Mouse (Mus musculus) lung, postnatal 36 days (tissue): ENCODE measurements around the gene Cyp2d40.
"Not testable (repeated sequence)": the region's sequence is repeated elsewhere in the genome, so short reads cannot be mapped to it uniquely, and the experiment has no call there.

ENCODE experiments used
- DNase-seq: peaks from one replicate; pipeline ENCODE4 v3.0.0; 2022; ENCODE audit warnings: mixed read lengths

Cyp2d40 gene

DNA sequence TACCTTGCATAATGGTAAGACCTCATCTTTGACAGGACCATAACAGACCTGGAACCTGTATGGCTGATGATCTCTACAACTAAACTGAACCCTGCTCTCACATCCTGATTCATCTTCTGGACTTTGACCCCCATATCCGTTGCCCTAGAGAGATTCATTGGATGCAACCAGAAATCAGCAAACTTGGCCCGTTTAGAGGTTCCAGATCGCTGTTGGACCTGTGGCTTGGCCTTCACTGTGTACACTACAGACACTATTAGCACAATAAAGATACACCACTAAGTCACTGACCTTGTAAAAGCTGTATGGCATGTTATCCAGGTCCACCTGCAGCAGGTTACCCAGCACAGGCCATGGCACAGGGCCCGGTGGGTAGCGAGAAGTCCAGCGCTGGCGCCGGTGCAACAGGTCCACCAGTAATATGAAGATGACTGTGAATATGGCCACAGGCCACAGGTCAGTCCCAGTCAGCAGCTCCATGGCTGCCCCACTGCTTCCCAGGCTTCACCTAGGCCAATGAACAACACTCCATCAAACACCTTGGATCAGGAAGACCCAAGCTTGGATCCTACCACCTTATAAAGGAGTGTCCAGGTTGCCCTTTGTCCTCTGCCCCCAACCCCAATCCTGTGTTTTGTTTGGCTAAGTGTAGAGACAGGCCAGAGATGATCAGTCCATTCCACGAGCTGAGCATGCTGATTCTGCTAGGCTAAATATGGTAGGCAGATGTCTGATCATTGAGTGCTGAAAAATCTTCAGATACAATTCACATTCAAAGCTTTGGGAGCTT, at the start of gene Cyp2d40:
TSS of gene Cyp2d40 (minus strand) at position 553 of the 790 bp plus-strand sequence.
- DNase-seq, result no peak

DNA sequence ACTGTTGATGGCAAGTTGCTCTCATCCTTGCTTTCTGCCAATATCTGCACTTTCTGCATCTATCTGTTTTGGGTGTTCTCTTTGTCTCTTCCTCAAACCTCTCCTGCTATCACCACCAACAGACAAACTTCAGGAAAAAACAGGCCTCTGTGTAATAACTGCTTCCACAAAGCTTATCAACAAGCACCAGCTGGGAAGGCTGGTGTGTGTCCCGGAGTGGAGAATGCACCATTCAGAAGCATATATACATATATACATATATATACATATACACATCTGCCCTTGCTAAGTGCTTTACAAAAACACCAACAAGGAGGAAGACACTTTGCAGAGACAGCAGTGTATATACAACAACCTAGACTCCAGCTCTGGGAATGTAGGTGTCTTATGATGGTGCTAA, 46.6 kb upstream of the Cyp2d40 start:
- DNase-seq, result no peak

DNA sequence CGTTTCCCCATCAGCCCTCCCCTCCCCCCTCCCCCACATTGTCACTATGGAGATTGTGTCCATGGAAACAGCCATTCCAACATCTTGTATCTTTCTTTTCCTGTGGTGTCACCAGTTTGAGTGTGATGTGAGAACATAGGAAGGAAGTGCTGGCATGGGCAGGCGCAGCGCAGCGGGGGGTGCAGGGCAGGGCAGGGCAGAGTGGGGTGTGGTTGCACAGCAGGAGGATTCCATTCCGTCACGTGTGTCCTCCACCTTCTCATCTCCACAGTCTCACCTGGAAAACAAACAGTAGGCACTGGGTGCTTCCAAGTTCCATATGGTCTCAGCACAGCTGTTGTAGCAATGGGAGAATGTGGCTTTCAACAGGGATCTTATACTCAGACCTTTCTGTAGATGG, 45.5 kb upstream of the Cyp2d40 start:
- peak; percentile 10 for DNase-seq

GRCm38 (mm10) chr15:82806969-82807763, 43.2 kb upstream of the Cyp2d40 start:
- DNase-seq, result no peak

DNA sequence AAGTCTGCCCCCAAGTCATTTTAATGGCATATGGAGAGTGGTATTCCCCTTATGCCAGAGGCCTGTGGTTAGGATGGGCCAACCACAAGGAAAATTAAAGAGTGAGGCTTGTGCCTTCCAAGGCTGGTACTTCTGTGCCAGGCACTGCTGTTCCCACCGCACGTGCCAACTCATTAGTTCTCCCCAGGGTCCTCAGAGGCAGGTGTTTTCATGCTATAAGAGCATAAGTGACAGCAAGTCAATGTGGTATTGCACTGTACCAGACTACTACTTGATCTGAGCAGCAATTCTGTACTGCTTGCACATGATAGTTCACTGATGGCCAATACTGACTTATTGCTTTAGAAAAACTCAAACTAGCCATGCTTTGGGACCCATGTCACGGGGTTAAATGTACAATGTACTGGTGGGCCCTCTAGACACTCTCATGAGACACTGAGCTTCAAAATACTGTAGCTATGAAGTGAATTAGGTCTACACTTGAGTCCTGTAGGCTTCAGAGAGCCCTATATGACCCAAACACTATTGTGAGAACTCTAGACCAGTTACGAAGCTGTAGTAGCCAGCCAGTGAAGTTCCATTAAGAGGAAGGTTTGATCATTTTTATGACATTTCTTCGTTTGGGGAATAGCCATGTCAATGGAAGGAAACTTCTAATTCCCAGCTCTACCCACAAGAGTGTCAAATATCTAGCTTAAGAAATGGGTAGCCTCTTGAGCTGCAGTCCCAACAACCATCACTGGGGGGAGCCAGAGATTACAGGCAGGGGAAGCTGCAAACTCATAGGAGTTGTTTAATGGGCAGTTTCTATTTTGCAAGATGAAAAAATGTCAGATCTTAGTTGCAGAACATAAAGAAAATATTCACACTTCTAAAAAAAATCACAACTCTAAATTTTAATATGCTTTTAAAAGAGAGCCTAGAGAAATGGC, 41.0 kb upstream of the Cyp2d40 start:
- DNase-seq, result peak; percentile 89

DNA sequence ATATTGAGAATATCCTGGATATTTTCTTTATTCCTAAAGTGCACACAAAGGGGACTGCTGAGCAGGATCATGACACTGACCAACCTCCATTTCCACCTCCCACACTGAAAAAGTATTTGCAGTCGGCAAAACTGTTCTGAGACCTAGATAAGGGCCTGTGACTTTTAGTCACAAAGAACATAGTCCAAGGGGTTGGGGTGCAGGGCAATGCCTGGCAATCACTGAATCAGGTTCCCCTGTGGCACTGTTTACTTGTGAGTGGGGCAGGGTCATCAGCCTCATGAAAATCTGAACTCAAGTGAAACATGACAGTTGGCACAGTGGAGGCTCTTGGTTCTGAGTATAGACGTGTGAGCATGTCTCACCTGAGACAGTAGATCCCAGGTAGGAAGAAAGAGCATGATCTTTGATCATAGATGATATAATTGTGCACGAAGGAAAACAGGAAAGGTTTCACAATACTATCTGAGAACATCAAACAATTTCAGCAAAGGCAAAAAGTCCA, 32.0 kb upstream of the Cyp2d40 start:
- DNase-seq, result no peak

DNA sequence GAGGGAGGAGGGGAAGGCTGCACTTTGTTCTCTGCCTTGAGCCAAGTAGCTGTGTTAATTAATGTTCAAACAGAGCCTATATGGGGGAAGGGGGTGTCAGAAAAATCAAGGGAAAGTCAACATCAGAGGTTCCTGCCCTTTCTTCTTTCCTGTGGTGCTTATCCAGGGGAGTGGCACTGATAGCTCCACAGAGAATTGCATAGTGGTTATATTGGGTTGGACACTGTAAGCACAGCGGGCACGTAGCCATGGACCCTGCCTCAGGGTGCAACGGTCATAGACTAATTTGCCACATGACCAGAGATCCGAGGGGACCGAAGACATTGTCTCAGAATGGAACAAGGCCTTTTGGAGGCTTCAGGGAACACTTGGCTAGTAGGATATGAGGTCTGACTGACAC, 30.3 kb upstream of the Cyp2d40 start, which contains the start of gene Cyp2d26:
TSS of gene Cyp2d26 (minus strand) at position 18 of the 400 bp plus-strand sequence.
- no peak for DNase-seq

DNA sequence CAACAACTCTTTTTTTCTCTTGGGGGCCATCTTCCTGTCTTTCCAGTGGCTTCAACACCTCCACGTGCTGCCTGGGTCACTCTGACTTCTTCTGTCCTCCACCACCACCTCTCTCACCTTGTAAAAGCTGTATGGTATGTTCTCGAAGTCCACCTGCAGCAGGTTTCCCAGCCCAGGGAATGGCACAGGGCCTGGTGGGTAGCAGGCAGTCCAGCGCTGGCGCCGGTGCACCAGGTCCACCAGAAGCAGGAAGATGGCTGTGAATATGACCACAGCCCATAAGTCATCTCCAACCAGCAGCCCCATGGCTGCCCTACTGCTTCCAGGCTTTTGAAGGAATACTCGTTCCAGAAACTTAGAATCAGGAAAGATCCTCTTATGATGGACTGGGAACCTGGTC, 29.9 kb upstream of the Cyp2d40 start:
- DNase-seq, result no peak

GRCm38 (mm10) chr15:82793454-82793853, 29.5 kb upstream of the Cyp2d40 start:
- no peak for DNase-seq

DNA sequence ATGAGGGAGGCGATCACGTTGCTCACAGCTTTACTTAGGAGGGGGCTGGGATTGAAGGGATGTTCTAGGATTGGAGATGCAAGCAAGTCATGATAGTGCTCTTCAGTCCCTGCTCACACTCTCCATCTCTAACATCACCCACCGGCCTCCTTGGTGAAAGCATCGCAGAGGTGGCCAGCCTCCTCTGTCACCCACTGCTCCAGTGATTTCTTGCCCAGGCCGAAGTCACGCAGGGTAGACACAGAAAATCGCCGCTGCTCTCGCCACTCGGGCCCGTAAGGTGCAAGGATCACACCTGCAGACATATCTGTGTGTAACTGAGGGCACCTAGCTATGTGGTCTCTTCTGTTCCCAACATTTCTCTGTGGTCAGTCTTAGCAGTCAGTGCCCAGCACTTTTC, 28.6 kb upstream of the Cyp2d40 start:
- no peak for DNase-seq

DNA sequence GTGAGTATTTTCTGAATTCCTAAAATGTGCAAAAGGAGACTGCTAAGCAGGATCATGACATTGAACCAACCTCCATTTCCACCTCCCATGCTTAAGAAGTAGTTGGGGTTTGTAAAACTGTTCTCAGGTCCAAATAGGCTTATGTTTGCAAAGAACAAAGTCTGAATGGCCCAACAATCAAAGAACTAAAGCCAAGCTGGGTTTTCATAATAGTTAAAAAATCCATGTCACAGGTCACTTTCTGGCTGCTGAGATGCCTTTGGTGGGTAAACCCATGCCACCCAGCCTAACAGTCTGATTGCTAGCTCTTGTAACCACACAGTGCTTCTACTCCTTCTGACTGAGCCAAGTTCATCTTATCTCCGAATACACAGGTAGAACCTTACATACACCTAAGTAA, 20.6 kb upstream of the Cyp2d40 start:
- DNase-seq, result no peak

DNA sequence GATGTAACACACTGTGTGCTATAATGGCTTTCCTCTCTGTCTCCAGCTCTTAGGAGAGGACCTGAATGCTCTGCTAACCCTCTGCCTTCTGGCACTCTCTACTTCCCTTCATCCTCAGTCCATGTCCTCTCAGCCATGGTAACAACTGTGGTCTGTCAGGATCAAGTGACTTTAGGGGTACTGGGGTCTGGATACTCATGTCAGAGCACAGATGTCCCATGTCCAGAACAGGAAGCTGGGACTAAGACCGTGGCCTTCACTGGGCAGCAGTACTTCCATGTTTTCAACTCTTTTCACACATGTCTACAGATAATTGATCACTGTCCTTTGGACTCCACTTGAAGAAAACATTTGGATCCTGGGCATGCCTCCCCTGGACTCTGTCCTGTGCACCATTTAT, 19.8 kb upstream of the Cyp2d40 start:
- no peak for DNase-seq

DNA sequence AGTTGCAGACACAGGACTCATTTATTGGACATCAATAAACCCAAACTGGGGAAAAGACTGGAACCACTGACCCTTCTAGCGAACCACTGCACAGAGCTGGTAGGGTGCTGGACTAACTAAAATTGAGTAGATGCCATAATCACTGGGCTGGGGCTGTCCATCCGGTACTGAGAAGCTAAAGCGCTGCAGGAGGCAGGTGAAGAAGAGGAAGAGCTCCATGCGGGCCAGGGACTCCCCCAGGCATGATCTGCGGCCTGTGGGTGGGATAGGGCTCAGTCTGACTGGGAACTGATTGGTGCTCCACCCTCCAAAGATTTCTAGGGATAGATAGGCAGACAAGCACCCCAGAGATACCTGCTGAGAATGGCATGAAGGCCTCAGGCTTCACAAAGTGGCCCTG, 13.9 kb upstream of the Cyp2d40 start:
- DNase-seq, result not testable (repeated sequence)

GRCm38 (mm10) chr15:82765943-82766342, 2.0 kb upstream of the Cyp2d40 start:
- no peak for DNase-seq

DNA sequence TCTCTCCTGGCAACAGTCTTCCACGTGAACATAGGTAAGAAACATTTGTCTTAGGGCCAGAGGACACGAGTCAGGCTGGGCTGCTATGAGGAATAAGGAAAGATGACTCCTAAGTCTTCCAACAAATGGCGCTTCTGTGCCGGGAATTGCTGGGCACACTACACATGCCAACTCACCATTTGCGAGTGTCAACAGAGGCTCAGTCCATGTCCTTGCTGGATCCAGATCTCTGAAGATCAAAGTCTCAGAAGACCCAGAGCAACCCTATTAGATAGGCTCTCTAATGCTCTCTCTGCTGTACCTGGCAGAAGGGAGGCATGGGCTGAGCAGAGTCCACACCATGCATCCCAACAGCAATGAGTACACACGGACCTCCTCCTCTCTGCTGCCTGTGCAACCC, 898 bp upstream of the Cyp2d40 start:
- DNase-seq, result no peak

- DNase-seq, result no peak
Measured at GRCm38 (mm10) chr15:82748141-82748540, 15.8 kb downstream of the Cyp2d40 start.

DNA sequence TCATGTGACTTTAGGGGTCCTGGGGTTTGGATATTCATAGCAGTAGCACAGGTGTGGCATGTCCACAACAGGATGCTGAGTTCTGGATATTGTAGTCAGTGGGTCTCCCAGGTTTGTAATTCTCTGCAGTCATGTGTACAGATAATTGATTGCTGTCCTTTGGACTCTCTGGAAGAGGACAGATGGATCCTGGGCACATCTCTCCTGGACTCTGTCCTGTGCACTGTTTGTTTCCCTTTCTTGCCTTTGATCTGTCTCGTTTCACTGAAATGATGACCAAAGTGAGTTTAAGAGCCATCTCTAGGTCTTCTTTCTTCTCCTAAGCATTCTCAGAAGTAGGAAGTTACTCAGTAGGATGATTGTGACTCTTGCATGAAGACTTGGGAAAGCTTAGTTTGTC, 16.5 kb downstream of the Cyp2d40 start:
- DNase-seq, result no peak

DNA sequence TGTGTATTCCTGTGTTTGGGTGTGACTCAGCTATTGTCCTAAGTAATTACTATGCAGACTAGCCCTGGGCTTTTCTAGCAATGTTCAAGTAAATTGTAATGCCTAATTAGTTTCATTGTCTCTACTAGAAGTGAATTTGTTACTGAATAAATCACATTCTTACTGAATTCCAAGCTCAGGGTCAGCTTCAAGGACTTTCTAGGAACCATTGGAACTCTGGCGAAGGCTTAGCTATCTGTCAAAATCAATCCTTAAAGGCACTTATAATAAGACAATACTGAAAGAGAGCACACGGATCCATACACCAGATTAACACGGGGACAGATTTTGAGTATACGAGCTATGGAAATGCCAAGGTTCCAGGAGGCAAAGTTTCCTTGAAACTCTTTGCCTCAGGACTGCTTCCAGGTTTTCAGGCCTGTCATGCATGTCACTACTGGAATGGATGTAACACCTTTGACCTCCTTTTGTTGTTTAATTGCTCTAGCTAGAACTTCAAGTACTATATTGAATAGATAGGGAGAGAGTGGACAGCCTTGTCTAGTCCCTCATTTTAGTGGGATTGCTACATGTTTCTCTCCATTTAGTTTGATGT, 30.6 kb downstream of the Cyp2d40 start:
- DNase-seq, result not testable (repeated sequence)
